8 mouse cellular contexts compared by ENCODE assay signal in the genomic region with DNA sequence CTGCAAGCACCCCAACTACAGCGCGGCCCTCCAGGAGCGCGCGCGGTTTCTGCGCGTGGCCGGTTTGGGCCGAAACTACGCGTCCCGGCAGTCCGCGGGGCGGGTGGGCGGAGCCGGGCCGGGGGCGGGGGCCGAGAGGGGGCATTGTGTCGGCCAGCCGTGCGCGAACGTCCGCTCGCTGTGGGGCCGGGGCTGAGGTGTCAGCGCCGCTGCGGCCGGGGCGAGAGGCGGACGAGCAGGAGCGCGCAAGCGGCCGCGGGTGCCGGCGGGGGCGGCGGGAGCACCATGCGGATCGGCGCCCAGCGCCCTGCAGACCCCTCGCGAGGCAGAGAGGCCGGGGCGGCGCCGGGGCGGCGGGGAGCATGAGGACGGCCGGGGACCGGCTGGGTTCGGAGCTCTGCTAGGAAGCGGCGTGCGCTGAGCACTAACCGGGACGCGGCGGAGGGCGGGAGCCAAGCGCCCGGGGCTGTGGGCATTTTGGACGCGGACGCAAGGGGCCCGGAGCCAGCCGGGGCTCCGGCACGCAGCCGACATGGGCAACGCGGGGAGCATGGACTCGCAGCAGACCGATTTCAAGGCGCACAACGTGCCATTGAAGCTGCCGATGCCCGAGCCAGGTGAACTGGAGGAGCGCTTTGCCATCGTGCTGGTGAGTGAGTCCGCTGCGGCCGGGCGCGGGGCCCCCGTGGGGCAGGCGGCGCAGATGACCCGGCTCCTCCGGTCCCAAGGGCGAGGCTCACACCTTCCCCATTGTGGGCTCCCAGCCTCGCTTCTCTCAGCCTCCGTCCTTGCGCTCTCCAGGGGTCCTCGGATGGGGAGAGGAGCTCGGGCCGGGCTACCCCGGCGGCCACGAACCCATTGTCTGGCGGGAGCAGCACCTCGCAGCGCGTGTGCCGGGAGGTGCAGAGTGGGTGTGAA. TPM values are rescaled to one million over a fixed set of nuclear protein-coding genes. Genes with fewer than 3 reads are reported as not detected.
DNase-seq lines count a peak whose midpoint lies in the region; ATAC-seq and TF ChIP-seq lines count a peak whose summit lies in the region.

A gene (plus strand): TSS at position 250 of the 918 bp plus-strand sequence.

- no peaks in the 10 kb centered on the region for H3K27me3 ChIP-seq in embryonic facial prominence, embryonic 15.5 days
- no peaks in the 10 kb centered on the region; the same call in 1 of the 2 replicates for H3K27me3 ChIP-seq in heart, embryonic 11.5 days (ENCODE audit: control insufficient read depth, insufficient read depth, low read length)
- H3K27me3 ChIP-seq in kidney, embryonic 14.5 days (ENCODE audit: control insufficient read depth, insufficient read depth, low read length) = no peaks in the 10 kb centered on the region
- H3K27me3 ChIP-seq in limb, embryonic 14.5 days (ENCODE audit: control insufficient read depth, insufficient read depth, low read length) = no peaks in the 10 kb centered on the region
- no peaks in the 10 kb centered on the region for H3K27me3 ChIP-seq in midbrain, embryonic 15.5 days (replicated peaks)

- H3K36me3 ChIP-seq in embryonic facial prominence, embryonic 15.5 days = no peaks in the 10 kb centered on the region
- H3K36me3 ChIP-seq in heart, embryonic 11.5 days (ENCODE audit: control insufficient read depth, insufficient read depth, low read length) = no peaks in the 10 kb centered on the region
- H3K36me3 ChIP-seq in kidney, embryonic 14.5 days (ENCODE audit: control insufficient read depth, insufficient read depth, low read length) = no peaks in the 10 kb centered on the region
- H3K36me3 ChIP-seq in limb, embryonic 14.5 days (ENCODE audit: control insufficient read depth, insufficient read depth, low read length) = no peaks in the 10 kb centered on the region
- no peaks in the 10 kb centered on the region for H3K36me3 ChIP-seq in midbrain, embryonic 15.5 days (replicated peaks)

- H3K4me3 ChIP-seq in embryonic facial prominence, embryonic 15.5 days (replicated peaks) = peak within 1 kb of the TSS; percentile 84
- H3K4me3 ChIP-seq in heart, embryonic 11.5 days (ENCODE audit: low read depth, low read length) = peak within 1 kb of the TSS; percentile 87
- H3K4me3 ChIP-seq in kidney, embryonic 14.5 days (ENCODE audit: low read length) = peak within 1 kb of the TSS; percentile 87
- H3K4me3 ChIP-seq in limb, embryonic 14.5 days (replicated peaks; ENCODE audit: low read length) = peak within 1 kb of the TSS; percentile 93
- H3K4me3 ChIP-seq in midbrain, embryonic 15.5 days = peak within 1 kb of the TSS; percentile 85

- WGBS in embryonic facial prominence, embryonic 15.5 days = under 1% methylated on average over 113 of the region's 114 CpGs
- under 1% methylated on average over 107 of the region's 114 CpGs for WGBS in heart, embryonic 11.5 days (ENCODE audit: insufficient replicate concordance)
- WGBS in kidney, embryonic 14.5 days = under 1% methylated on average over 105 of the region's 114 CpGs
- 0% methylated on average over 65 of the region's 114 CpGs for WGBS in limb, embryonic 14.5 days
- WGBS in midbrain, embryonic 15.5 days = under 1% methylated on average over 114 of the region's 114 CpGs

- DNase-seq in brain, adult 2 months (ENCODE audit: low read depth, low spot score) = peak; percentile 88
- DNase-seq in limb, embryonic 14.5 days (ENCODE audit: low spot score) = peak; percentile 69
- DNase-seq in spleen, postnatal 4 days (ENCODE audit: low spot score in 2 of 2) = peak; percentile 39 to 72

- peak within 1 kb of the TSS; percentile 76 for H3K4me2 ChIP-seq in embryonic facial prominence, embryonic 15.5 days (replicated peaks)
- H3K4me2 ChIP-seq in heart, embryonic 11.5 days = peak within 1 kb of the TSS; percentile 98
- peak within 1 kb of the TSS; percentile 66 for H3K4me2 ChIP-seq in kidney, embryonic 14.5 days (replicated peaks; ENCODE audit: low read depth, low read length)
- H3K4me2 ChIP-seq in limb, embryonic 14.5 days (replicated peaks; ENCODE audit: low read depth, low read length, severe bottlenecking) = peak within 1 kb of the TSS; percentile 72
- H3K4me2 ChIP-seq in midbrain, embryonic 15.5 days = peak within 1 kb of the TSS; percentile 88

- H3K4me1 ChIP-seq in embryonic facial prominence, embryonic 15.5 days = peaks cover 26% of the 10 kb centered on the region
- H3K4me1 ChIP-seq in heart, embryonic 11.5 days (ENCODE audit: control insufficient read depth, insufficient read depth, low read length) = 0 out of 2 replicates have a peak, but pooled peaks cover 5% of the 10 kb centered on the region
- H3K4me1 ChIP-seq in kidney, embryonic 14.5 days (ENCODE audit: control insufficient read depth, insufficient read depth, low read length) = peaks cover 15% of the 10 kb centered on the region
- peaks cover 33% of the 10 kb centered on the region for H3K4me1 ChIP-seq in limb, embryonic 14.5 days (ENCODE audit: control insufficient read depth, insufficient read depth, low read length)
- H3K4me1 ChIP-seq in midbrain, embryonic 15.5 days = peaks cover 37% of the 10 kb centered on the region

- TF ChIP-seq POLR2A in limb, embryonic 14.5 days (IDR thresholded peaks at IDR 0.05; ENCODE audit: borderline replicate concordance, extremely low read depth, insufficient read depth, insufficient read length) = 0 out of 2 replicates have a peak, but pooled peaks have one; percentile 30

- peak within 1 kb of the TSS; percentile 86 for H3K27ac ChIP-seq in embryonic facial prominence, embryonic 15.5 days (replicated peaks)
- H3K27ac ChIP-seq in heart, embryonic 11.5 days (ENCODE audit: low read depth, low read length) = no peak within 1 kb of the TSS
- H3K27ac ChIP-seq in kidney, embryonic 14.5 days (ENCODE audit: low read depth, low read length) = peak within 1 kb of the TSS; percentile 47
- H3K27ac ChIP-seq in limb, embryonic 14.5 days (replicated peaks; ENCODE audit: low read depth, low read length) = peak within 1 kb of the TSS; percentile 89
- H3K27ac ChIP-seq in midbrain, embryonic 15.5 days = peak within 1 kb of the TSS; percentile 90

- H3K9ac ChIP-seq in embryonic facial prominence, embryonic 15.5 days = peak within 1 kb of the TSS; percentile 80
- H3K9ac ChIP-seq in heart, embryonic 11.5 days (ENCODE audit: low read depth, low read length) = peak within 1 kb of the TSS; percentile 82
- H3K9ac ChIP-seq in kidney, embryonic 14.5 days (ENCODE audit: low read depth, low read length) = peak within 1 kb of the TSS; percentile 86
- peak within 1 kb of the TSS; percentile 91 for H3K9ac ChIP-seq in limb, embryonic 14.5 days (ENCODE audit: low read depth, low read length, severe bottlenecking)
- peak within 1 kb of the TSS; percentile 84 for H3K9ac ChIP-seq in midbrain, embryonic 15.5 days

- ATAC-seq in embryonic facial prominence, embryonic 15.5 days (ENCODE audit: insufficient number of reproducible peaks, low FRiP score, low TSS enrichment, low read depth) = peak; percentile 91
- peak; percentile 84 for ATAC-seq in heart, embryonic 11.5 days (replicated peaks; ENCODE audit: insufficient number of reproducible peaks, low FRiP score, low TSS enrichment)
- ATAC-seq in kidney, embryonic 14.5 days (ENCODE audit: low FRiP score, low TSS enrichment) = peak; percentile 94
- ATAC-seq in limb, embryonic 14.5 days (ENCODE audit: low FRiP score, low read depth) = peak; percentile 92
- ATAC-seq in midbrain, embryonic 15.5 days (replicated peaks) = peak; percentile 95
- no peak for ATAC-seq in activated CD4-positive, CD25-positive, alpha-beta regulatory T cell, adult 4 months

- no peaks in the 10 kb centered on the region for H3K9me3 ChIP-seq in embryonic facial prominence, embryonic 15.5 days (replicated peaks)
- H3K9me3 ChIP-seq in heart, embryonic 11.5 days (replicated peaks; ENCODE audit: control insufficient read depth, low read length) = no peaks in the 10 kb centered on the region
- no peaks in the 10 kb centered on the region for H3K9me3 ChIP-seq in kidney, embryonic 14.5 days (ENCODE audit: control insufficient read depth, low read length)
- no peaks in the 10 kb centered on the region for H3K9me3 ChIP-seq in limb, embryonic 14.5 days (ENCODE audit: control insufficient read depth, low read length)
- no peaks in the 10 kb centered on the region for H3K9me3 ChIP-seq in midbrain, embryonic 15.5 days

RNA-seq across cellular contexts. Expression of the gene that starts here (rescaled TPM):
- 8.1 and 9.2 TPM in 2 replicates for polyA plus RNA-seq in embryonic facial prominence, embryonic 15.5 days (2015; fragmentation: Nextera tagmentation; extraction: Ambion mirVana)
- 1.7 and 2.0 TPM in 2 replicates for polyA plus RNA-seq in heart, embryonic 11.5 days (2014; fragmentation: Nextera tagmentation; extraction: Ambion mirVana)
- 13.5 and 13.8 TPM in 2 replicates for polyA plus RNA-seq in kidney, embryonic 14.5 days (2014; fragmentation: Nextera tagmentation; extraction: Ambion mirVana)
- polyA plus RNA-seq in limb, embryonic 14.5 days (2012; rRNA removed) = 26.4 and 27.2 TPM in 2 replicates
- polyA plus RNA-seq in limb, embryonic 14.5 days (2014; fragmentation: Nextera tagmentation; extraction: Ambion mirVana) = 12.6 and 13.6 TPM in 2 replicates
- polyA plus RNA-seq in midbrain, embryonic 15.5 days (2015; fragmentation: Nextera tagmentation; extraction: Ambion mirVana) = 10.2 and 10.7 TPM in 2 replicates
- under 1 TPM; 0.11 to 0.30 TPM for polyA plus RNA-seq in activated CD4-positive, CD25-positive, alpha-beta regulatory T cell, adult 4 months (2017; shearing (Covaris generic))
